Mouse (Mus musculus) left cerebral cortex, adult 9 months (tissue): ENCODE data around the gene Btrc.

Source experiments
- DNase-seq, 2 experiments: peaks; one replicate each; pipeline ENCODE4 v3.0.0; 2022; ENCODE audit warnings: low spot score in 2 of 2

The Btrc gene

GRCm38 (mm10) chr19:45573033-45573432 lies 209.5 kb downstream of the Btrc start:
- DNase-seq = no peak

DNA sequence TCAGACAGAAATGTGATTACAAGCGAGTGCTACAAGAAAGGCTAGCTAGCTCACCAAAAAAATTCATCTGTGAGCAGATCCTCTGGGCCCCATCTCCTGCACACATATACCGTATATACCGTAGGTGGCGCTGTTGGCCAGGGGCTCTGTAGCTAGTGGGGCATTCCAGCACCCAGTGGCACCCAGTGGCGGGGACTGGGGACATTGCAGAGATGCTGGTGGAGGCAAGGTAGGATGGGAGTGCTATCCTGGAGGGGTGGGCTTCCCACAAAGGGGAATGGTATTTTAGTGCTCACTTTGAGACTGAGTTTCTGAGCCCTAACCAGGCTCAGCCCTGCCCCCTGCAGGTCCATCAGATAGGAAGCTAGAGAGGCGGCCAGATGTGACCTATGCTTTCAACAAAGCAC lies 210.3 kb downstream of the Btrc start:
- DNase-seq = peak in 1 of 2 experiments; percentile 77

- DNase-seq = no peak
Measured at GRCm38 (mm10) chr19:45574339-45574898, 210.9 kb downstream of the Btrc start.

- DNase-seq = no peak
Measured at GRCm38 (mm10) chr19:45574941-45575631, 211.6 kb downstream of the Btrc start.

- no peak for DNase-seq
Measured at GRCm38 (mm10) chr19:45575632-45576001, 212.1 kb downstream of the Btrc start.

GRCm38 (mm10) chr19:45577141-45577750 lies 213.7 kb downstream of the Btrc start:
- no peak for DNase-seq

DNA sequence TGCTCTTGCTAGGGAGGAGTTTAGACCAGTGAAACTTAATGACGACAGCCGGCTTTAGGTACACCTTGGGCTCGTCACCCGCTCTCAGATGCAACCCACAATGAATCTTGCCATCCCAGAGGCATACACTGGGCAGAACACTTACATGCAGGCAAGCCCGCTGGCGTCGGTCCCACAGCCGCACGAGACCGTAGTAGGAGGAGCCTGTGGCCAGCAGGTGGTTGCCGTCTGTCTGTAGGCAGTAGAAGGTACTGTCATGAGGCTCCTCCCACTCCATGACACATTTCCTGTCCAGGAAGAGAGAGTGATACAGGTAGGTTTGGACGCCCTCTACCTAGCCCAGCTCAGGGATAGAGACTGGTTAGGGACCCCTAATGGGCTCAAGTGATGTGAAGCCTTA lies 215.4 kb downstream of the Btrc start:
- DNase-seq = no peak

- DNase-seq = no peak
Measured at GRCm38 (mm10) chr19:45579416-45579815, 215.9 kb downstream of the Btrc start.
